Mouse (Mus musculus) granulocyte monocyte progenitor cell, adult 5-6 weeks (primary cell): Measurements from ENCODE around the gene Grpel1. TPM values are rescaled to one million over a fixed set of nuclear protein-coding genes. Genes with fewer than 3 reads are reported as not detected.
A peak's percentile ranks its signal among the peaks of the same experiment; 100 is the strongest.

Experiments used
- ATAC-seq: replicated peaks from 2 replicates; pipeline ENCODE4 v1.8.0; 2016; ENCODE audit warnings: mild to moderate bottlenecking, moderate TSS enrichment, inconsistent platforms; ENCODE audit not compliant: poor library complexity, severe bottlenecking
- total RNA-seq, 2 experiments: library from RNA; stranded (forward) in 1 of 2; stranded (reverse) in 1 of 2; fragments of 200-712, 200-1000 nt in 1 of 2; fragments of >200 nt in 1 of 2; fragmentation: Nextera tagmentation in 1 of 2; gene quantifications; 2 replicates each; pipeline ENCODE4 v1.2.3; 2014 to 2017

Gene Grpel1
- total RNA-seq, 2 experiments from 2014 or later: 37.9 to 40.4 TPM

DNA sequence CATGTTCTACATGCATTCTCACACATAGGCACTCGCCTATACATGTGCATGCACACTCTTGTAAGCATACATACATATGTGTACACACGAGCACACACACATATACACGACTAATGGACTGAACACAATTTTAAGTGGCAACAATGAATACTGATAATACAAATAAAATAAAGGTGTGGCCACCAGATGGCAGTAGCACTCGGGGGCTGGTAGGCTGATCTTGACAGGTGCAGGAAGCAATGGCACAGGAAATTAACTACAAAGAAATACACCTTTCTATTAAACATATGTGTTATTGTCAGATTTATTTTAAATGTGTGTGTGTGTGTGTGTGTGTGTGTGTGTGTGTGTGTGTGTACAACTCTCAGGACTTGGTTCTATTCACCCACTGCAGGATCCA lies 5.9 kb upstream of the Grpel1 start:
- 0 out of 2 replicates have a peak, but pooled peaks have one; percentile 35 for ATAC-seq

DNA sequence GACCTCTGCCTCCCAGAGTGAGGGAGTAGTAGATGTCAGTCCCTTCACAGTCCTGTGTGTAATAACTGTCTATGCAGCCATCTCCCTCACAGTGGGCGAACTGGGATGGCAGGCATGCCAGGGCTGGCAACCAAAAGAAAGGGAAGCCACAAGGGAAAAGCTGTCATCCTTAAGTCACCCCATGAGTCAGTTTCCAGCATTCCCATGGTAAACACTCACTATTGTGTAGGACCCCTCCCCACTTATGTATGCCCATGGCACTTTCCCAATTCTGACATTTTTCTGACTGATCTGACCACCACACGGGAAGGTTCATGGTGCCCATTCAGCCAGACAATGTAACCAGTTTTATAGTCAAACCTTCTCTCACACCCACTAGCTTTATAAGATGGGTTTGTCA lies 4.1 kb upstream of the Grpel1 start:
- no peak for ATAC-seq

DNA sequence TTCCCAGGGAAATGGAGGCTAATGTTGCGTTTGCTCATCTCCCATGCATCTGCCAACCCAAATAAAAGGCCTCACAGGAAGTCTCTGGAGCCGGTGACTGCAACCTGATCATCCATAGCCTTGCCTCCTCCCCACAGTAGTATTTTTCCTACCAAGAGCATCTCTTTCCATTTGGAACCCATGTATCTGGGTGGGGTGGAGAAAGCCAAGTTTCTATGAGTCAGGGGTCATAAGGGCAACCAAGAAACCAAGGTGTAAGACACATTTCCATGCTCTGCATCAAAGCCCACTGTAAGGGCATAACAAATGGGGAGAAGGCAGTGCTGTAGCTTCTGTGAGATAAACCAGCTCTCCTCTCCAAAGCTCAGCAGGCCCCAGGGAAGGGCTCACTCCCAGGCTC lies 3.6 kb upstream of the Grpel1 start:
- ATAC-seq: no peak

DNA sequence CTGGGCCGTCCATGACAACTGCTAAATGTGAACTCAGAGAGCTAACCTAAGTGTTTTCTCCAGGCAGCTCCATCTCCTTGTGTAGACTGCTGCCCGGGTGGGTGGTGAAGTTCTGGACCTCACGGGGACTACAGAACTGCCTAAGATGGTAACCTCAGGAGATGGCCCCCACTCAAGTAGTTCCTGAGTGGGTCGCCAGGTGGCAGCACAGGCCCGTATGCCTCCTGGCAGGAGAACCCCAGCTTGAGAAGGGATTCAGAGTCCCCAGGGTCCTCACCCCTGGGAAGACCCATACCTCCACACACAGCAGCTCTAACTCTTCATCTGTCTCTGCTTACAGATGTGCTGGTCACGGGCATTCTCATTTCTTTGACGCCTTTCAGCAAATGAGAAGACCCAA lies 2.0 kb upstream of the Grpel1 start:
- ATAC-seq: peak; percentile 41

DNA sequence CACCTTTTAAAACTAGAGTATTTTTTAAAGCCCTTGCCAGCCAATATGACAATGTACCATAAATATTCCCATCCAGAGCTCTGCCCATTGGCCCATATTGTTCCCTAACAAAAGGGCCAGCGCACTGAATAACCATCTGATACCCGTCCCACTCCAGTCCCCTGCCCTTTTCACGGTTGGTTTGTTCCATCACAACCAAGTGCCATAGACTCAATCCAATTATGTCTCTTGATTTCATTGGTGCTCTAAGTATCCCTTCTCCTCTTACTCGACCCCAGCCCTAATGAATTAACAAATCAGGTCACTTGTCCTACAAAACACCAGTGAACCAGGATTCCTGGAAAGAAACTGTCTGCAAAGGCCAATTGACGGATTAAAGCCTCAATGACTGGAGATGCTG lies 1.4 kb upstream of the Grpel1 start:
- ATAC-seq: no peak

DNA sequence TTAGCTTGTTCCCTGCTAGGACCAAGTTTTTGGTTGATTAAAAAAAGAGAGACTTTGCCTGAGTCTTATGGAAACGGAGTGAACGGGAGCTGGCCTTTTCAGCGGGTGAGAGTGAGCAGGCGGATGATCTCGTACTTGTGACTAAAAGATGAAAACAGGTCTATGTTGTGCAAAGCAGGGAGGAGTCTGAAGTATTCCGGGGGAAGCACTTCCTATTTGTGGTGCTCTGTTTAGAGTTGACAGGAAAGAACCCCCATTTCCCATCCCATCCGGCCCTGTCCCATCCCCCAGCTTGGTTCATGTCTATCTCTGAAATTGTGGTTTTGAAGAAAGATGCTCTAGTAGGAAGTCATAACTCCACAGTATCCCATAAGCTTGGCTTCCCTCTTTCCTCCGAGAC lies 1.1 kb downstream of the Grpel1 start:
- peak; percentile 17; the same call in 1 of the 2 replicates for ATAC-seq

DNA sequence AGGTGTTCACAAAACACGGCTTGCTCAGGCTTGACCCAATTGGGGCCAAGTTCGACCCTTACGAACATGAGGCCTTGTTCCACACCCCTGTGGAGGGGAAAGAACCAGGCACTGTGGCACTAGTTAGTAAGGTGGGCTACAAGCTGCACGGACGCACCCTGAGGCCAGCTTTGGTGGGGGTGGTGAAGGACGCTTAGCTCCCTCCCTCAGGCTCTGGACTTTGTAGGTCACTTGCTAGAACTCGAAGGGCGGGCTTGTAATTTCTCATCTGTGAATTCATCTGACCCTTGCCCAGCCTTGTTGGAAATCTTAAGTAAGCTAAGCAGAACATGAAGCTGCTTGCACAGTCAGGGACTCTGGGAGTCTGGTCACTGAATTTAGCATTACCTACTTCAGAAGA lies 6.4 kb downstream of the Grpel1 start:
- ATAC-seq: no peak

DNA sequence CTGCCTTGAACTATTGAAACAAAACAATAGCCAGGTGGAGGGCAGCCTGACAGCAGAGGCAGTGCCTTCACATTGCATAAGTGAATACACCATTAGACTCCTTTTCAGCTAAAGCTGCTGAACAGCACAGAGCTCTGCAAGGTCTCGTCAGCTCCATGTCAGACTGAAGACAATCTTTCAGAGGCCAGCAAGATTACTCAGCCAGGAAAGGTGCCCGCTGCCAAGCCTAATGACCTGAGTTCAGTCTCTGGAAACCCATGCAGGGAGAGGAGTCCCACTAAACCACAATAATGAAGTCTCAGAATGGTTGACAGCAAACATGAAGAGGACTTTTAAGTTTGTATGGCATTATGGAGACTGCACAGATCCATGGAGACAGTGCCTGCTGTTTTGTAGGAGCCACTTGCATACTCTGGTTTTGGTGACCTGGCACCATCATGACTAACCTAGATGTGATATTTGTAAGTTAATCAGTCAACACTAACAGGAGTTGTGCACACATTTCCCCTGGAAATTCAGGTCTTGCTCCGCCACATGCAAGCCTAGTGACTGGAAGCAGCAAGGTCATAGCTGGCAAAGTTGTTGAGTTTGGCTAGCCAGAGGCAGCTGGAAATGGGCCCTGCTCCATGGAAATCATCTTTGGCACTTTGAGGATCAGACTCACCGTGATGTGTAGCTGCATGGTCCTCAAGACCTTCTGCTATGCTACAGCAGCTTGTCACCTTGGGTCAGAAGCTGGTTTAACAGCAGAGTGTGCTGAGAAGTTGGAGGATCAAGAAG lies 8.3 kb downstream of the Grpel1 start:
- no peak for ATAC-seq

DNA sequence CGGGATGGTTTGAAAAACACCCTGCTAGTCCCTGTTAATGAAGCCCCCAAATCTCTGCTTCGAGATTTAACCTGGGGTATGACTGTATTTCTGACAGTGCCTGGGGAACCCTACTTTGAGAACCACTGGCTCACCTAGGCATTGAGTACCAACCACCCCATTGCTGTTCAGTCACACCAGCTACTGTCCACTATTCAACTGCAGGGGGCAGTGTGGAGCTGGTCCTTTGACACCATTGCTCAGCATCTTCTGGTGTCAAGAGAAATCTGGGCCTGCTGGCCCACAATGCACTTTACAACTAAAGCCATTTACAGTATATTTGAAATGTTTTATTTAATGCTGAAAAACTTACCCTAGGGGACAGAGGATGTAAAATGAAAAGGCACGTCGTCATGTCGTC lies 9.5 kb downstream of the Grpel1 start:
- peak; percentile 83 for ATAC-seq

DNA sequence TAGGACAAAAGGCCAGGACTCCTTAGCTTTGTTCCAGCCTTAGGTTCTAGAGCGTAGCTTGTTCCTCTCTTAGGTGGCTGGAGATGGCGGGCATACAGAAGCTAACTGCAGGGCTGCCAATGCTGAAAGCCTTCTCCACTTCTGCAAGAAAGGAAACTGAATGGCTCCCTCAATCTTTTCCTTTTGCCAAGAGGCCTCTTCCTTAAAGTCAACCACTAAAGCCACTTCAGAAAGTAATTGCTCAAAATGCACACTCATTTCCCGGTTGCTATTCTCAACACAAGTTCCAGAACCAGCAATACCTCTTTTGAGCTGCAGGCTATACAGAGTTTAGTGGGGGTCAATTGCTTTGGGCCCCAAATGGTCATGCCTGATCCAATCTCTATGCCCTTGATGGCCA lies 12.7 kb downstream of the Grpel1 start:
- peak; percentile 32 for ATAC-seq

DNA sequence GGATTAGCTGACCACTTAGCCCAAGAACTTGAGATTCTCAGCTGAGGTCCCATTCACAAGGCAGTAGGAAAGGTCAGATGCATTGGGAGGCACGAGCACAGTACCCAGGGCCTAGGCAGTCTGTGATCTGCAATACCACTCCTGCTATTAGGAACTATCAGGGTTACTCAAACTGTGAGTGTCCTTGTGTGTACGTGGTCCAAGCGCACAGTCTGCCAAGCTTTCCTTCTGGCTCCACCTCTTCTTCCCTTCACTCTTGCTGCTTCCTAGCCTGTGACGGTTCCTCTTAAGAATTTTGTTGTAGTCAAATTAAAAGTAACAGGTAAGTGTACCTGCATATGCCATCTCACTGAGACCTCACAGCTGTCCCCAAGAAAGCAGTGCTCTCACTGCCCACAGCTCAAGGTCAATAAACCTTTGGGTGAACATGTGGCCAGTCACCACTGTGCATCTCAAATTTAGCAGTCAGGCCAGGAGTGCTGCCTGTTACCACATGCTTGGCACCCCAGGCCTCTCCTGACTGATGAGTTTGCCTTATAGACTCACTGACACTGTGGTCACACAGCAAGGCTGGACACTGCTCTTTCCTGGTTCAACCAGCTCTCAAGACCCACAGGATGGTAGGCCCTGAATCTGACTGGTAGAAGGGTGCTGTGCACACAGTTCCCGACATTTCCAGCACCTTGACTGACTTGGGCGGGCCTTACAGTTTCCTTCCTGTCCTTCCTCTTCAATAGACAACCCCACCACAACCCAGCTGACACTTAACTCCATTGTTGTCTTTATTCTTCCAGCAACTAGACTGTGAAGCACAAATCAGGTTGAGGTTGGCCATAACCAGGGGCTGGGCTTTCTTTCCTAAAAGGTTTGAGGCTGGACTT lies 14.0 kb downstream of the Grpel1 start:
- ATAC-seq: no peak

DNA sequence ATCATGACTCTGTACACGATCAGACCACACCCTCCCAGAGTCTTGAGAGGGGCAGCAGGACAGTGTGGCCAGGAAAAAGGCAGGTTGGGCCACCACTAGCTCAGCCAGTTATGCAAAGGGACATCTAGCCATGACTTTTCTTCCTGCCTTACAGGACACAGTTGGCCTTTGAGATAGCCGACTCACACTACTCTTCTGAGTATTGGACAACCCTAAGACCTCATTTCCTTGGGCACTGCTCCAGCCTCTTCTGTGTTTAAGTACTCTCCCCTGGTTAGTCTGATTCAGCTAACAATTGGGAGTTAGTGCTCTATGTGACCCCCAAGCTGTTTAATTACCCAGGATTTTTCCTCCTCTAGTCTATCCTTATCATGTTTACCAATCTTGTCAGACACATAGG lies 14.9 kb downstream of the Grpel1 start:
- ATAC-seq: no peak

DNA sequence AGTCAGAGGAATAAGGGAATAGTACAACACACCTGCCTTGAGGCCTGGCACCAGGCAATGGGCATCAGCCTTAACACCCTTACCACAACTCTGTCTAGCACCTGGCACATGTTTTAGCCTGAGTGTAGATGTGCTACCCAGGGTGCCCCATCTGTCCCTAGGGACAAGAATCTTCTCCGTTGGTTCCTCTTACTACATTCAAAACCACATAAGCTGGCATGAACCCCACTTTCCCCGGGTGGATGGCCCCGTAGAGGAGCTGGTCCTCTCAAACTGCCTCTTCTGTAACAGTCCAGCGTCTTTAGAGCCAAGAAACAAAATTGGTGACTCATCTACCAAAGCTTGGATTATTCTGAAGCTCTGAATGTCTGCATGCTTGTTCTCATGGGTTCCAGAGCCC lies 15.6 kb downstream of the Grpel1 start:
- ATAC-seq: peak; percentile 17

DNA sequence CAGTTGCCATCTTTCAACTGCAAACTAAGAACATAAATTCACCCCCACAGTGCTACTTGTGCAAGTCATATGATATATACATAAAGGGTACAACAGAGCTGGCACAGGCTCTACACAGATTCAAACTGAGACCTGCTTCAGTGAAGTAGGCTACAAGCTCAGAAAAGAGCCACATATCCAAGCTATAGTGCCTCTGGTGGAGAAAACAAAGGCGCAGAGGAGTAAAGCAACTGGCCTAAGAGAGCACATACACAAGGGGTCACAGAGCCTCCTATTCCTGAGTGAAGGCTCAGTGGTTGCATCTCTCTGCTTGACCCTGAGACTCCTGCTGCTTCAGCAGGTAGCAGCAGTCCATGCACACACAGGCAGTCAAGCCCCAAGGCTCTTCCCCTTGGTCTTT lies 16.3 kb downstream of the Grpel1 start:
- ATAC-seq: no peak

DNA sequence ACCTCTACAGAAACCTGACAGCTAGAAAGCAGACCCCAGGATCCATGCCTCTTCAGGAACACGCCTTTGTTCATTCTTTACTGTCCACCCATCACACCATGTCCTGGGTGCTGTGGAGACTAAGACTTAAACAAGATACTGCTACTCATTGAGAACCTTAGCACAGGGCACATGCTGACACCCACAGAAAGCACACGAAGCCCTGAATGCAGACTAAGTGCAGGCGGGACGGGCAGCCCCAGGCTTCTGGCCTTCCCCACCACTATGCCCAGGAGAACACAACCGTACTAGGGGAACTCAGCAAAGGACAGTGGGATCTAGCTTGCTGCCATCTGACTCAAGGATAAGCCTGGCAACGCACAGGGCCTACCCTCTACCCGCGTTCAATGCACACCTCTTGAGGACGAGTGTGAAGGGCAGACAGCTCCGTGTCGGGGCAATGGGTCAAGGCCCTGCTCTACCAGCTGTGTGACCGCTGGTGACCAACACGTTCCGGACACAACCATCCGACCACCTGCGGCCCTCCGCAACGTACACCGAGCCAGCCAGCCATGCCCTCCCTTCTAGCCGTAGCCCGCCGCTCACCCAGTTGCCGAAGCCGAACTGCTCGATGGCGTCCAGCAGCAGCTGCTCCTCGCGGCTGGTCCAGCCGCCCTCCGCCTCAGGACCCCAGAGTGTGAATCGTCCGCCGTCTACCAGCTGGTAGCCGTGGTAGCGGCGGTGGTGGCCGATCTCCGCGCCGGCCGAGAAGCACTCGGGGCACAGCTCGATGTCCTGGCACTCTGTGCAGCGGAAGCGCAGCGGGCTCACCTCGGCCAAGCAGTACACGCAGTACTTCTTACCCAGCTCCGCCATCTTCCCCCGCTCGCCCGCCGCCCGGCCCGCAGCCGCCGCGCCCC lies 18.7 kb downstream of the Grpel1 start:
- ATAC-seq: peak; percentile 13; the same call in 1 of the 2 replicates

DNA sequence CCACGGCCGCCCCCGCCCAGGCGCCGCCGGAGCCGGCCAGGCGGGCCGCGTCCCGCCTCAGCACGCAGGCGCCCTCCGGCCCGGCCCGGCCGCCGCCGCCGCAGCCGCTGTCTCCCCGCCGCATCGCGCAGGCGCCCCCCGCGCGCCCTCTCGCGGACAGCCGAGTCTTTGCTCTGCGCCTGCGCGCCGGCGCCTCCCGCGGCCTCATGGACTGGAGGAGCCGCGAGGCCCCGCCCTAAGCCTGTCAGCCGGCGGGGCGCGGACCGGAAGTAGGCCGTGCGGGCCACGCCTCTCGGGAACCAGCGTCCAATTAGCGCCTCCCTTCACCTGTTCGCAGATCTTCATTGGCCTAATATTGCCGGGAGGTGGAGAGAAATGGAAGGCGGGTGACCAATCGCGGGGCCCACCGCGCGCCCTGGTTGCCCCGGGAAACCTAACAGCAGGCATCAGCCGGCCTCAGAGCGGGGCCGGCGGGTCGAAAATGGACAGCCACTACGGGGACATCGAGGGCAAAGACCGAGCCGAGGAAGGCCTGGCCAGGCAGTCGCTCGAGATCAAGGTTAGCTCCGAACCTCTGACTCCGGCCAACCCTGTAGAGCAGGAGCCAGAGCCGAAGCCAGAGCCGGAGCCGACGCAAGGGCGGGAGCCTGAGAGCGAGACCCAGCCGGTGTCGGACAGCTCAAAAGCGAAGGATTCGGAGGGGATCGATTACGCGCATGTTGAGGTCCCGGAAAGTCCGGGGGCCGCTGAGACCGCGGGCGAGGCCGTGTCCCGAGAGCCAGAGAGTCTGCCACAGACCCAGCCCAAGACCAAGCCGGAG lies 19.6 kb downstream of the Grpel1 start, which contains the start of the genes Tada2b and Ccdc96:
Gene Tada2b (minus strand): TSS at position 115 of the 820 bp plus-strand sequence.
Gene Ccdc96 (plus strand): TSS at position 418 of the 820 bp plus-strand sequence.
- ATAC-seq: peak; percentile 85

DNA sequence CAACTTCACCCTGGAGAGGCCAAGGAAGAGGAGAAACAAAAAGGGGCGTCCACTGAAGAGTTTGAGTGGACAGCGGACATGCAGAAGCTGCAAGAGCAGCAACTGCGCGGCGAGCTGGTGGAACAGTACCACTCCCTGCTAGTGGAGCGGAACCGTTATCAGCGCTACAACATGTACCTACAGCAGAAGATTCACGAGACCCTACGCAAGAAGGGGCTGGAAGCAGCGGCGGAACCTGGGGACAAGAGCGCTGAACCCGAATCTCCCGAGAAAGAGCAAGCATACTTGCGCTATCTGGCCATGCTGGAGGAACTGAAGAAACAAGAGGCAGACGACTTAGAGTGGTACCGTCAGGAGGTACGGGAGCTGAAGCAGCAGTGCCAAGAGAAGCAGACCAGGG lies 20.5 kb downstream of the Grpel1 start:
- no peak for ATAC-seq

DNA sequence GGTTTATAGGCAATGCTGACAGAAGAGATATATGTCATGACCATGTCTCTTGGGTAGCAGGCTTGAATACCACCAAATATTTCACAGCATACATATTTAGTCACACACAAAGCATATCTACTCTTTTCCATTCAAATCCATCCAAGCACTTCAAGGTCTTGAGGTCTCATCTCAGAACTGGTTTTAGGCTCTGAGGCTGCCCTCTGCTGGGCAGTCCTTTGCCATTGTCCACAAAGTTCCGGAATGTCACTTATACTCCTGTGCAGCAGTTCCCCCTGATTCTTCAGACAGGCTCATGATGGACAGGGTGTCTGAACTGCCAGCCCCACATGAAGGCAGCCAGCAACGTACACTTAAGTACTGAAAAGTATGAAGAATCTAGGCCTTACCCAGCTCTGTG lies 24.4 kb downstream of the Grpel1 start:
- ATAC-seq: no peak

DNA sequence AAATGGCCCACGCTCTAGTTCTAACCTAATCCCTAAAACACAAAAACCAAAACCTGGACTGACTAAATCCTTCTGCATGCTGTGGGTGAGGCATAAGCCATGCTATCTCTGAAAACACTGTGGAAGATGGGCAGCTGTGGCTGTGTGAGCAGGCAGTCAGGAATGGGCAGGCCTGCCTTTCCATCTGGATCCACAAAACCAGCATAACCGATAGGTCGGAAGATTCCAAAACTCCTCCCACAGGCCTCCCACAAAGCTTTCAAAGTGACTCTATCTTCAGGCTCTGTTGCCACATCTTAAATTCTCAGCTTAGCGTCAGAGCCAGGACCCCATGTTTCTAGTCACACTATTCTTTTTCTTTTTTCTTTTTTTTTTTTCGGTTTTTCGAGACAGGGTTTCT lies 29.1 kb downstream of the Grpel1 start:
- no peak for ATAC-seq
